Mouse (Mus musculus): Measurements from ENCODE around the gene Dennd1c. TPM values are rescaled to one million over a fixed set of nuclear protein-coding genes. Genes with fewer than 3 reads are reported as not detected.

Dennd1c gene
- polyA plus RNA-seq, 1 experiment from 2014 or later = 4.0 TPM

DNA sequence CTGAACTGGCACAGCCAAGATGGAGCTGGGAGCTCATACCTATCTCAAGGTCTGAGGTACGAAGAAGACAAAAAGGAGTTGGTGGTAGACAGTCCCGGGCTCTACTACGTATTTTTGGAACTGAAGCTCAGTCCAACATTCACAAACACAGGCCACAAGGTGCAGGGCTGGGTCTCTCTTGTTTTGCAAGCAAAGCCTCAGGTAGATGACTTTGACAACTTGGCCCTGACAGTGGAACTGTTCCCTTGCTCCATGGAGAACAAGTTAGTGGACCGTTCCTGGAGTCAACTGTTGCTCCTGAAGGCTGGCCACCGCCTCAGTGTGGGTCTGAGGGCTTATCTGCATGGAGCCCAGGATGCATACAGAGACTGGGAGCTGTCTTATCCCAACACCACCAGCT lies 28.8 kb upstream of the Dennd1c start:
- Histone ChIP-seq H3K36me3 (no peaks in the 10 kb centered on the region), H3K27me3 (no peaks in the 10 kb centered on the region), H3K9ac (no peak overlapping the region), H3K4me3 (no peak overlapping the region), H3K4me2 (no peak overlapping the region), H3K4me1 (replicated peaks) (peaks cover 24% of the 10 kb centered on the region), H3K27ac (no peak overlapping the region), H3K9me3 (no peaks in the 10 kb centered on the region)
- no peak for ATAC-seq (ENCODE audit: low FRiP score)
- 91% methylated on average over 5 of the region's 5 CpGs for WGBS

DNA sequence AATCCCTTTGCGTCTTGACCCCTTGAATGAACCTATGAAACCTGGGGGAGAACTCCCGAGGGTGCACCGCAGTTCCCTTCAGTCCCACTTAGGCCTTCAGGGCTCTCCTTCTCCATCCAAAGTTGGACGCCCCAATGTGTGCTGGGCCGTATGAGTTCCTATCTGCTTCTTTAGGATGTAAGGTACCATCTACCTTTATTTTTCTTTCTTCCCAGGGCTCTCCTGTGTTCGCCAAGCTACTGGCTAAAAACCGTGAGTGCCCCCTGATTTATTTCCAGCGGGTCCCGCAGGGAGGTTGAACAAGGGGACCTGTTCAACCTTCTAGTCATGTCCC lies 27.7 kb upstream of the Dennd1c start:
- peak overlapping the region; percentile 85 for H3K4me2 ChIP-seq
- H3K9me3 ChIP-seq = no peaks in the 10 kb centered on the region
- H3K4me1 ChIP-seq (replicated peaks) = peaks cover 24% of the 10 kb centered on the region
- no peak overlapping the region for H3K27ac ChIP-seq
- WGBS = 3% methylated on average over 9 of the region's 9 CpGs
- H3K9ac ChIP-seq = peak overlapping the region; percentile 81
- ATAC-seq (ENCODE audit: low FRiP score) = no peak; the same call in 1 of the 2 replicates
- peak overlapping the region; percentile 63 for H3K4me3 ChIP-seq
- H3K27me3 ChIP-seq = no peaks in the 10 kb centered on the region
- H3K36me3 ChIP-seq = no peaks in the 10 kb centered on the region

GRCm38 (mm10) chr17:57105181-57106034 lies 27.1 kb upstream of the Dennd1c start, which contains the start of gene Tnfsf9:
Gene Tnfsf9 (plus strand): TSS chr17:57105325.
- ATAC-seq (ENCODE audit: low FRiP score) = peak; percentile 84
- H3K36me3 ChIP-seq = no peaks in the 10 kb centered on the region
- H3K27ac ChIP-seq = no peak within 1 kb of the TSS
- WGBS = 1% methylated on average over 57 of the region's 61 CpGs
- H3K4me2 ChIP-seq = peak within 1 kb of the TSS; percentile 85
- H3K4me3 ChIP-seq = peak within 1 kb of the TSS; percentile 63
- H3K9ac ChIP-seq = peak within 1 kb of the TSS; percentile 81
- H3K27me3 ChIP-seq = no peaks in the 10 kb centered on the region
- H3K4me1 ChIP-seq (replicated peaks) = peaks cover 24% of the 10 kb centered on the region
- H3K9me3 ChIP-seq = no peaks in the 10 kb centered on the region

DNA sequence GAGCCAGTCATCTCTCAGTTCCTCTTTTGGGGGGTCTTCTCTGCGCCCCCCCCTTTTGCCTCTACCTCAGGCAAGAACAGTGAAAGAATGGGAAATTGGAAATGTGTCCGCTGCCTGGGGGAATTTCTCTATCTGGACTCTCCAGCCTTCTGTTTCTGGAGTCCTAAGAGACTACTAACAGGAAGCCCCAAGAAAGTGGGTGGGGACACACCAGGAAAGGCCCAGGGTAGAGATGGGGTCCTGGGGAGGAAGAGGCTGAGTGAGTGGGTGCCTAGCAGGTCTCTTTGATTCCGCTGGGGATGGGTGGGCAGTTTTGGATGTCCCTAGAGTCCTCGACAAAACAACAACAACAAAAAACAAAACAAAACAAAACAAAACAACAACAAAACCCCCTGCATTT lies 26.2 kb upstream of the Dennd1c start:
- H3K4me1 ChIP-seq (replicated peaks) = peaks cover 24% of the 10 kb centered on the region
- H3K36me3 ChIP-seq = no peaks in the 10 kb centered on the region
- ATAC-seq (ENCODE audit: low FRiP score) = no peak; the same call in 1 of the 2 replicates
- peak overlapping the region; percentile 85 for H3K4me2 ChIP-seq
- no peak overlapping the region for H3K27ac ChIP-seq
- no peaks in the 10 kb centered on the region for H3K9me3 ChIP-seq
- no peaks in the 10 kb centered on the region for H3K27me3 ChIP-seq
- peak overlapping the region; percentile 81 for H3K9ac ChIP-seq
- H3K4me3 ChIP-seq = peak overlapping the region; percentile 63
- 40% methylated on average over 4 of the region's 4 CpGs for WGBS

- H3K4me1 ChIP-seq (replicated peaks) = peaks cover 23% of the 10 kb centered on the region
- H3K36me3 ChIP-seq = no peaks in the 10 kb centered on the region
- H3K4me2 ChIP-seq = no peak overlapping the region
- no peaks in the 10 kb centered on the region for H3K27me3 ChIP-seq
- H3K9me3 ChIP-seq = no peaks in the 10 kb centered on the region
- WGBS = 92% methylated on average over 2 of the region's 2 CpGs
- no peak overlapping the region for H3K4me3 ChIP-seq
- no peak overlapping the region for H3K27ac ChIP-seq
- ATAC-seq (ENCODE audit: low FRiP score) = no peak
- H3K9ac ChIP-seq = no peak overlapping the region
These were observed 24.0 kb upstream of the Dennd1c start for GRCm38 (mm10) chr17:57102276-57102675.

DNA sequence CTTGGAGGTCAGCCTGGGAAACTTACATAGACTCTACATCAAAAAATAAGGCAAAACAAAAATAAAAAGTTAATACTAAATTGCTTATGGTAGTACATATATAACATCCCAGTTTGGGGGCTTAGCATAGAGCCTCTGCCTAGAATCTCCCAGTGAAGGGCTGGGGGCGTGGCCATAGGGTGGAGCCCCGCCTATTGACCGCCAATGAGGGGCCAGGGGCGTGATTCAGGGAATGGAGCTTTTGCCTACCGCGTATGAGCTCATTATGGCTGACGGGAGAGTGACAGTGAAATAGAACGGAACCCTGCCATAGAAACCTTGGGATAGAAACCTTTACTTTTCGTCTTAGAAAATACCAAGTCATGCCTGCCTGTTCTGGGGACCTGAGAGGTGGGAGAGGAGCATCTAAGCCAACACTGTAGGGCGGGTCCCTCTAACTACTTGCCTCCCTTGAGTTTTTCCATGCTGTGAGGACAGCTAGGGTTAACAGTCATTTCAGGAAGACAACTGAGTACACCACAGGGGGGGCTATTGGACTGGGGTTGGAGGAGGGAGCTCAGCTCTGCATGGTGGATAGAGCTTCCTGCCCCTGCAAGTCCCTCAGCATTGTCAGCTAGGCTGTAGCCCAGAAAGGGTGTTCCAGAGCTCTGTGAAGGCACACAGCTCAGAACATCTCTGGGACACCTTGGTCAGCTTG lies 21.5 kb upstream of the Dennd1c start:
- Histone ChIP-seq H3K4me3 (no peak overlapping the region), H3K4me2 (0 out of 2 replicates have a peak overlapping the region, but pooled peaks have one; percentile 4), H3K9ac (no peak overlapping the region), H3K4me1 (replicated peaks) (peaks cover 16% of the 10 kb centered on the region), H3K9me3 (no peaks in the 10 kb centered on the region), H3K27me3 (peaks cover 9% of the 10 kb centered on the region; the same call in 1 of the 2 replicates), H3K36me3 (no peaks in the 10 kb centered on the region), H3K27ac (no peak overlapping the region)
- ATAC-seq (ENCODE audit: low FRiP score) = no peak
- WGBS = 5% methylated on average over 10 of the region's 10 CpGs

DNA sequence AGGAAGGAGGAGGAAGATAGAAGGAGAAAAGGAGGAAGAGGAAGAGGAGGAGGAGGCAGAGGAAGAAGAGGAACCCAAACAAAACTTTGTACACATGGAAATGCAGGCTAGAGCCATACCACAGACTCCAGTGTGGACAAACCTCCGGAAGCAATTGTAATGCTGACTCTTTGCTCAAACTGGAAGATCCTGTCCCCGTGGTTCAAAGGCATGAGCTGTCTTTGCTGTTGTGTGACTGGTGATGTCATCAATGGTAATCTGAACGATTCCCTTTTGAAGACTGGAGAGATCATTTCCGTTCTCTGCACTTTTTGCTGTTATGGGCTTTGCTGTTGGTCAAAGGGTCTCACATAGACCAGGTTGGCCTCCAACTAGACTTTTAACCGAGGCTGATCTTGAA lies 20.0 kb upstream of the Dennd1c start:
- H3K4me1 ChIP-seq (replicated peaks) = peaks cover 10% of the 10 kb centered on the region
- peaks cover 9% of the 10 kb centered on the region; the same call in 1 of the 2 replicates for H3K27me3 ChIP-seq
- H3K4me2 ChIP-seq = no peak overlapping the region
- no peak overlapping the region for H3K4me3 ChIP-seq
- no peak overlapping the region for H3K9ac ChIP-seq
- ATAC-seq (ENCODE audit: low FRiP score) = no peak
- H3K36me3 ChIP-seq = no peaks in the 10 kb centered on the region
- WGBS = 84% methylated on average over 5 of the region's 5 CpGs
- H3K9me3 ChIP-seq = no peaks in the 10 kb centered on the region
- no peak overlapping the region for H3K27ac ChIP-seq

- 2% methylated on average over 11 of the region's 11 CpGs for WGBS
These were observed 18.3 kb upstream of the Dennd1c start for GRCm38 (mm10) chr17:57096623-57096920.

DNA sequence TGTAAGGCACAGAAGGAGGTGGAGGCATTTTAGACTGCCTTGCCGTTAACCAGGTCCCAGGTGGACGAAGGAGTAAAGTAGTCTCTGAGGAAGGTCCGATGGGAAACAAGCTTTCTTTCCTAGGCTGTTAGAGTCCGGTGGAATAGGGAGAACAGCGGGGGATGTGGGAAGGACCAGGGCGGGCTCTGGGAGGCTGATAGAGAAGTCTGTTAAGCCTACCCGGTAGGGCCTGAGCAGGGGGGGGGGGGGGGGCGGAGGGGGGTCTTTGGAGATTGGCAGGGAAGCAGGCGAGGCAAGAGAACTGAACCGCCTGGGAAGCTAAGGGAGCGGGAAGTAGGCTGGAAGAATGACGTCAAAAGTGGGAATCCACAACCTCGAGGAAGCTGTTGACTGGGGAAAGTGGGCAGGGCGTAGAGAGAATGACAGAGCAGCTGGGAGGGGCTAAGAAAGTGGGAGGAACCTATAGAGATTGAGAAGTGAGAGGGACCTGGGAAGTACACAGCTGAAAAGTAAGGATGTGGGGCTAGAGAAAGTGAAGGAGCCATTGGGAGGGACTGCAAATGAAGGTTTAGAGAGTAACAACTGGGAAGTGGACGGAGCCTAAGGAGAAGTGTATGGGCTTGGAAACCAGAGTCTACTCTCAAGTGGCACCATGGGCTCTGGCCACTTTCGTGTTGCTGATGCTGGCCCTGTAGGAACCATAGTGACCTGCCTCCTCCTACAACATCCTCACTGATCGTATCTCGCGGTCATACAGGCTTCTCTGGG lies 17.7 kb upstream of the Dennd1c start:
- Histone ChIP-seq H3K27me3 (peaks cover 9% of the 10 kb centered on the region; the same call in 1 of the 2 replicates), H3K4me1 (replicated peaks) (peaks cover 10% of the 10 kb centered on the region), H3K9me3 (no peaks in the 10 kb centered on the region), H3K9ac (no peak overlapping the region), H3K4me2 (peak overlapping the region; percentile 42), H3K4me3 (peak overlapping the region; percentile 19; the same call in 1 of the 2 replicates), H3K36me3 (no peaks in the 10 kb centered on the region), H3K27ac (no peak overlapping the region)
- ATAC-seq (ENCODE audit: low FRiP score) = peak; percentile 85
- 3% methylated on average over 18 of the region's 19 CpGs for WGBS

More at GRCm38 (mm10) chr17:57096623-57096920, 18.3 kb upstream of the Dennd1c start:
- peaks cover 10% of the 10 kb centered on the region for H3K4me1 ChIP-seq (replicated peaks)
- no peaks in the 10 kb centered on the region for H3K9me3 ChIP-seq
- ATAC-seq (ENCODE audit: low FRiP score) = peak; percentile 84
- H3K27me3 ChIP-seq = peaks cover 9% of the 10 kb centered on the region; the same call in 1 of the 2 replicates
- no peak overlapping the region for H3K9ac ChIP-seq
- no peaks in the 10 kb centered on the region for H3K36me3 ChIP-seq
- H3K4me3 ChIP-seq = peak overlapping the region; percentile 19; the same call in 1 of the 2 replicates
- H3K27ac ChIP-seq = no peak overlapping the region
- H3K4me2 ChIP-seq = peak overlapping the region; percentile 42

DNA sequence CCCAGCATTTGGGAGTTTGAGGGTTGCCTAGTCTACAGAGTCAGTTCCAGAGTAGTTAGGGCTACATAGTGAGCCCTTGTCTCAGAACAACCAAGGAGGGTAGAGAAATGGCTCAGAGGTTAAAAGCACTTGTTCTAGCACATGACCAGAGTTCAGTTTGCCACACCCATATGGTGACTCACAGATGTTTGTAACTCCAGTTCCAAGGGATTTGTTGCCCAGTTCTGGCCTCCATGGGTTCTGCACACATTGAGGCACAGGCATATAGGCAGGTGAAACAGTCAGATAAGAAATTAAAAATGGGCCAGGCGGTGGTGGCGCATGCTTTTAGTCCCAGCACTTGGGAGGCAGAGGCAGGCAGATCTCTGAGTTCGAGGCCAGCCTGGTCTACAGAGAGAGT lies 15.9 kb upstream of the Dennd1c start:
- no peak for ATAC-seq (ENCODE audit: low FRiP score)
- peaks cover 10% of the 10 kb centered on the region for H3K4me1 ChIP-seq (replicated peaks)

GRCm38 (mm10) chr17:57087049-57087832 lies 8.9 kb upstream of the Dennd1c start, which contains the start of gene Tubb4a:
Gene Tubb4a (minus strand): TSS chr17:57087782.
- Histone ChIP-seq H3K9ac (peak within 1 kb of the TSS; percentile 86), H3K4me1 (replicated peaks) (peaks cover 40% of the 10 kb centered on the region), H3K4me3 (peak within 1 kb of the TSS; percentile 66), H3K9me3 (no peaks in the 10 kb centered on the region), H3K27ac (peak within 1 kb of the TSS; percentile 88), H3K36me3 (peaks cover 31% of the 10 kb centered on the region), H3K4me2 (peak within 1 kb of the TSS; percentile 76), H3K27me3 (0 out of 2 replicates have a peak, but pooled peaks cover 3% of the 10 kb centered on the region)
- WGBS = under 1% methylated on average over 31 of the region's 31 CpGs
- ATAC-seq (ENCODE audit: low FRiP score) = peak; percentile 96

More for the DNA sequence above, 15.9 kb upstream of the Dennd1c start:
- Histone ChIP-seq H3K9ac (no peak overlapping the region), H3K4me2 (no peak overlapping the region), H3K27me3 (peaks cover 9% of the 10 kb centered on the region; the same call in 1 of the 2 replicates), H3K9me3 (no peaks in the 10 kb centered on the region), H3K36me3 (no peaks in the 10 kb centered on the region), H3K27ac (no peak overlapping the region), H3K4me3 (no peak overlapping the region)
- 90% methylated on average over 3 of the region's 3 CpGs for WGBS
